24 mouse cellular contexts compared by ENCODE assay signal in the genomic region with DNA sequence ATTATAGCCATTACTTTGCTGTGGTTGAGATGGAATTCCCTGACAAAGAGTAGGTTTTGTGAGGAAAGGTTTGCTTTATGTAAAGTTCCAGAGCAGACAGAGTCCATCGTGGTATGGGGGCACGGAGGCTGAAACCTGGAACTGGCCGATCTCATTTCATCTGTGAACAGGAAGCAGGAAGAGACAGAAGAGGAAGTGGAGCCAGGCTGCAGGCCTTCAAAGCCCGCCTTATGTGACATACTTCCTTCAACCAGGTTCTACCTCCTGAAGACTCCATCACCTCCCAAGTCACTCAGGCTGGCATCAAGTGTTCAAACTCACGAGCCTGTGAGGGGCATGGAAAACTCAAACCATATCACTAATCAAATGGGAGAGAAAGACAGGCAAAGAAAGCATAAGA. TPM values are rescaled to one million over a fixed set of nuclear protein-coding genes. Genes with fewer than 3 reads are reported as not detected.
DNase-seq lines count a peak whose midpoint lies in the region; ATAC-seq and TF ChIP-seq lines count a peak whose summit lies in the region.
"Had no signal": no experiment of that assay in that cellular context is flagged by ENCODE, and none has a peak within 500 bp of the region (broad histone marks: within the 10 kb centered on the region; RNA-seq: fewer than 3 reads in every experiment).

No protein-coding gene starts in this region.

- no peak overlapping the region for H3K9ac ChIP-seq in kidney, postnatal 0 days (ENCODE audit: low read depth, low read length)
- no peak overlapping the region for H3K9ac ChIP-seq in midbrain, embryonic 11.5 days (ENCODE audit: low read length)
- no peak overlapping the region for H3K9ac ChIP-seq in midbrain, embryonic 16.5 days (ENCODE audit: low read depth, low read length)
- H3K9ac ChIP-seq in CH12.LX (ENCODE audit: insufficient read depth, low read depth): no peak overlapping the region

- TF ChIP-seq RAD21 in CH12.LX (IDR thresholded peaks at IDR 0.05; ENCODE audit: low read depth, low read length): no peak

- no peak for TF ChIP-seq CTCF in kidney, postnatal 0 days (IDR thresholded peaks at IDR 0.05; ENCODE audit: low read depth)
- TF ChIP-seq CTCF in CH12.LX (conservative IDR thresholded peaks at IDR 0.05 in 1 of 2, IDR thresholded peaks at IDR 0.05 in 1 of 2; ENCODE audit: low read depth in 2 of 2, low read length in 2 of 2): no peak

- no peak for TF ChIP-seq EP300 in CH12.LX (IDR thresholded peaks at IDR 0.05; ENCODE audit: low read length)

- in situ Hi-C loops in CH12.LX (cut with MboI; ENCODE audit: low pct_ligation_motif_present, low pct_unique_long_range_greater_than_20kb, low sequenced_read_pairs): no loop called here

- dilution Hi-C loops in CH12.LX (cut with MboI; ENCODE audit: extremely low pct_ligation_motif_present, extremely low pct_unique_long_range_greater_than_20kb, low sequenced_read_pairs): no loop called here

- H3K4me2 ChIP-seq in kidney, postnatal 0 days (ENCODE audit: low read length): no peak overlapping the region
- no peak overlapping the region for H3K4me2 ChIP-seq in midbrain, embryonic 11.5 days
- no peak overlapping the region for H3K4me2 ChIP-seq in midbrain, embryonic 16.5 days (ENCODE audit: low read length)
- no peak overlapping the region for H3K4me2 ChIP-seq in CH12.LX (ENCODE audit: insufficient read depth, low read depth, poor library complexity, severe bottlenecking)

- H3K9me3 ChIP-seq in kidney, postnatal 0 days (replicated peaks; ENCODE audit: low read length): no peaks in the 10 kb centered on the region
- no peaks in the 10 kb centered on the region for H3K9me3 ChIP-seq in midbrain, embryonic 11.5 days (ENCODE audit: control insufficient read depth, low read length)
- H3K9me3 ChIP-seq in midbrain, embryonic 16.5 days (replicated peaks; ENCODE audit: control insufficient read depth, low read length, poor library complexity, severe bottlenecking): no peaks in the 10 kb centered on the region
- H3K9me3 ChIP-seq in CH12.LX (replicated peaks; ENCODE audit: low read length): peaks cover 4% of the 10 kb centered on the region
- H3K9me3 ChIP-seq: G1E had no signal

- no peak for TF ChIP-seq POLR2A in CH12.LX (IDR thresholded peaks at IDR 0.05; ENCODE audit: low read depth, low read length)

- H3K4me3 ChIP-seq in kidney, postnatal 0 days (replicated peaks; ENCODE audit: low read depth, low read length): no peak overlapping the region
- no peak overlapping the region for H3K4me3 ChIP-seq in midbrain, embryonic 11.5 days (ENCODE audit: low read depth, low read length)
- no peak overlapping the region for H3K4me3 ChIP-seq in midbrain, embryonic 16.5 days (ENCODE audit: low read depth, low read length)
- H3K4me3 ChIP-seq in CH12.LX (replicated peaks in 1 of 3; ENCODE audit: low read depth in 2 of 3, low read length in 2 of 3, poor library complexity in 1 of 3): no peak overlapping the region

- no peaks in the 10 kb centered on the region for H3K36me3 ChIP-seq in kidney, postnatal 0 days (ENCODE audit: insufficient read depth, low read length)
- H3K36me3 ChIP-seq in midbrain, embryonic 11.5 days (ENCODE audit: control insufficient read depth, insufficient read depth, low read length): no peaks in the 10 kb centered on the region
- no peaks in the 10 kb centered on the region for H3K36me3 ChIP-seq in midbrain, embryonic 16.5 days (ENCODE audit: control insufficient read depth, insufficient read depth, low read length)
- H3K36me3 ChIP-seq in CH12.LX (replicated peaks in 1 of 2; ENCODE audit: control insufficient read depth in 1 of 2, insufficient read depth in 1 of 2, low read length in 1 of 2): no peaks in the 10 kb centered on the region
- H3K36me3 ChIP-seq: G1E had no signal

- WGBS in kidney, postnatal 0 days: 67% methylated on average over 5 of the region's 5 CpGs
- WGBS in midbrain, embryonic 11.5 days: 91% methylated on average over 5 of the region's 5 CpGs
- 90% methylated on average over 5 of the region's 5 CpGs for WGBS in midbrain, embryonic 16.5 days

- peak; percentile 64 for DNase-seq in heart, adult 11 months
- no peak for DNase-seq in heart, adult 8-10 months (ENCODE audit: low spot score)
- peak; percentile 9 for DNase-seq in kidney, postnatal 0 days (ENCODE audit: low spot score)
- no peak for DNase-seq in kidney, adult 18-20 months
- DNase-seq in midbrain, embryonic 11.5 days (ENCODE audit: low spot score, missing footprints): peak; percentile 26
- no peak for DNase-seq in CH12.LX (ENCODE audit: extremely low read depth)
- no peak for DNase-seq in testis, postnatal 14 days (ENCODE audit: low spot score)
- DNase-seq: adrenal gland, adult 2 months; adrenal gland, adult 8-10 months; adrenal gland, postnatal 10 days; adrenal gland, postnatal 14 days; adrenal gland, postnatal 25 days; adrenal gland, postnatal 36 days; B cell, adult 2 months; cerebellum, adult 11 months; cerebellum, adult 11-12 months; cerebellum, adult 18-20 months had no signal

- no peaks in the 10 kb centered on the region for H3K79me2 ChIP-seq in CH12.LX (replicated peaks; ENCODE audit: control insufficient read depth, extremely low read depth, insufficient read depth, poor library complexity, severe bottlenecking)

- H3K4me1 ChIP-seq in kidney, postnatal 0 days (replicated peaks; ENCODE audit: insufficient read depth, low read length): no peaks in the 10 kb centered on the region
- H3K4me1 ChIP-seq in midbrain, embryonic 11.5 days (ENCODE audit: control insufficient read depth, insufficient read depth, low read length): no peaks in the 10 kb centered on the region
- H3K4me1 ChIP-seq in midbrain, embryonic 16.5 days (ENCODE audit: control insufficient read depth, insufficient read depth, low read length): no peaks in the 10 kb centered on the region
- peaks cover 6 to 9% of the 10 kb centered on the region in 2 experiments for H3K4me1 ChIP-seq in CH12.LX (ENCODE audit: control insufficient read depth in 1 of 2, insufficient read depth in 2 of 2)

- no peaks in the 10 kb centered on the region for H3K27me3 ChIP-seq in kidney, postnatal 0 days (ENCODE audit: insufficient read depth, low read length)
- no peaks in the 10 kb centered on the region for H3K27me3 ChIP-seq in midbrain, embryonic 11.5 days (ENCODE audit: control insufficient read depth, insufficient read depth, low read length)
- H3K27me3 ChIP-seq in midbrain, embryonic 16.5 days (ENCODE audit: control insufficient read depth, insufficient read depth, low read depth, low read length): no peaks in the 10 kb centered on the region
- peaks cover under 1% of the 10 kb centered on the region for H3K27me3 ChIP-seq in CH12.LX (replicated peaks)

- no peak overlapping the region for H3K27ac ChIP-seq in kidney, postnatal 0 days
- H3K27ac ChIP-seq in midbrain, embryonic 11.5 days (ENCODE audit: low read depth, low read length): no peak overlapping the region
- no peak overlapping the region for H3K27ac ChIP-seq in midbrain, embryonic 16.5 days (ENCODE audit: low read length)
- no peak overlapping the region for H3K27ac ChIP-seq in CH12.LX (ENCODE audit: insufficient read depth, low read depth)

- ATAC-seq in kidney, postnatal 0 days (replicated peaks; ENCODE audit: low FRiP score, low read depth): no peak
- no peak for ATAC-seq in midbrain, embryonic 11.5 days (ENCODE audit: low FRiP score)
- no peak for ATAC-seq in midbrain, embryonic 16.5 days
- ATAC-seq: activated CD4-positive, CD25-positive, alpha-beta regulatory T cell, adult 4 months; CD4-positive, CD25-positive, alpha-beta regulatory T cell, adult 4 months; Patski had no signal

TF ChIP-seq in CH12.LX, 34 proteins besides CTCF, POLR2A, EP300 and RAD21:
- no peak for TF ChIP-seq USF1 (IDR thresholded peaks at IDR 0.05; ENCODE audit: low read depth, low read length)
- TF ChIP-seq KAT2A (IDR thresholded peaks at IDR 0.05; ENCODE audit: insufficient replicate concordance, low read length): no peak
- peak; percentile 52; the same call in 1 of the 2 replicates for TF ChIP-seq ELF1 (IDR thresholded peaks at IDR 0.05; ENCODE audit: low read depth, low read length)
- no peak for TF ChIP-seq SMC3 (IDR thresholded peaks at IDR 0.05; ENCODE audit: low read depth, low read length)
- no peak for TF ChIP-seq UBTF (IDR thresholded peaks at IDR 0.05; ENCODE audit: low read depth, low read length)

RNA-seq across cellular contexts. Expression of a gene that starts 34.5 kb away (rescaled TPM):
- 1 to 10 TPM; 3.0 to 9.4 (median 4.3) TPM for total RNA-seq in heart, adult 8-10 months (2022)
- 0.46 and 0.47 TPM in 2 replicates for polyA plus RNA-seq in kidney, postnatal 0 days (2015; fragmentation: Nextera tagmentation; extraction: Ambion mirVana)
- polyA plus RNA-seq in midbrain, embryonic 11.5 days (2014; fragmentation: Nextera tagmentation; extraction: Ambion mirVana): 0.64 and 0.90 TPM in 2 replicates
- 8.5 and 10.3 TPM in 2 replicates for polyA plus RNA-seq in midbrain, embryonic 16.5 days (2015; fragmentation: Nextera tagmentation; extraction: Ambion mirVana)
- total RNA-seq in CH12.LX (2012; rRNA removed): not detected in 2 replicates
- not detected in 2 replicates for total RNA-seq in CH12.LX (2014; rRNA removed)
- not detected in 2 replicates for polyA plus RNA-seq in CH12.LX (2012; ENCODE audit: insufficient read length, low read depth)
- total RNA-seq: MEL had no signal
- polyA plus RNA-seq: activated CD4-positive, CD25-positive, alpha-beta regulatory T cell, adult 4 months; C2C12; CD4-positive, CD25-positive, alpha-beta regulatory T cell, adult 4 months; G1E; Patski had no signal

Comparison
In these comparisons a context has a peak if more than half of its experiments do, and no peak if none do; other contexts are left out.
1. DNase-seq: peak in heart, adult 11 months (single experiment), kidney, postnatal 0 days (single experiment) and midbrain, embryonic 11.5 days (single experiment); none in heart, adult 8-10 months (single experiment), kidney, adult 18-20 months (single experiment), CH12.LX (single experiment) and testis, postnatal 14 days (single experiment).